Mouse (Mus musculus): Measurements from ENCODE around the gene Cdh1.

- TF ChIP-seq CTCF (IDR thresholded peaks at IDR 0.05), result no peak
- TF ChIP-seq POLR2A (IDR thresholded peaks at IDR 0.05; ENCODE audit: insufficient read depth, low read depth, low read length), result no peak
Observed at GRCm38 (mm10) chr8:106704199-106704900, 101.2 kb downstream of the Cdh1 start.
